Mouse (Mus musculus) lung, postnatal 0 days (tissue): ENCODE measurements at regions not wholly inside any gene's neighbourhood (a gene's known extent, or its start where the extent isn't known, plus 50 kb on each side); places are given as distances from the start of the nearest gene placed in this dataset.

Experiments
- ATAC-seq: fragments of 200-750 bp; cut with Nextera tagmentation; 2 replicates; pipeline ENCODE4 v1.8.0; 2017; ENCODE audit warnings: moderate library complexity
- DNase-seq: peaks from one replicate; pipeline ENCODE4 v3.0.0-alpha.2; 2016; ENCODE audit warnings: low spot score
- H3K27ac ChIP-seq: fragments of 300-500 bp; sonication (generic); 2 replicates; pipeline ENCODE4 v1.5.1; 2014; ENCODE audit warnings: antibody characterized with exemption, mild to moderate bottlenecking, low read length, mixed read lengths
- H3K27me3 ChIP-seq: fragments of 300-500 bp; sonication (generic); replicated peaks from 2 replicates; pipeline ENCODE4 v1.6.1; 2014; ENCODE audit warnings: low read length, mixed read lengths; ENCODE audit not compliant: insufficient read depth
- H3K36me3 ChIP-seq: fragments of 300-500 bp; sonication (generic); 2 replicates; pipeline ENCODE4 v1.6.1; 2014; ENCODE audit warnings: low read length, mixed read lengths; ENCODE audit not compliant: insufficient read depth
- H3K4me1 ChIP-seq: fragments of 300-500 bp; sonication (generic); 2 replicates; pipeline ENCODE4 v1.6.1; 2014; ENCODE audit warnings: antibody characterized with exemption, low read depth, low read length, mixed read lengths; ENCODE audit not compliant: insufficient read depth
- H3K4me2 ChIP-seq: fragments of 300-500 bp; sonication (generic); replicated peaks from 2 replicates; pipeline ENCODE4 v1.6.1; 2014; ENCODE audit warnings: low read depth, mild to moderate bottlenecking, low read length, moderate library complexity, mixed read lengths
- H3K4me3 ChIP-seq: fragments of 300-500 bp; sonication (generic); 2 replicates; pipeline ENCODE4 v1.5.1; 2014; ENCODE audit warnings: low read depth, low read length
- H3K9ac ChIP-seq: fragments of 300-500 bp; sonication (generic); replicated peaks from 2 replicates; pipeline ENCODE4 v1.6.1; 2014; ENCODE audit warnings: low read depth, mild to moderate bottlenecking
- H3K9me3 ChIP-seq: fragments of 300-500 bp; sonication (generic); 2 replicates; pipeline ENCODE4 v1.6.1; 2016; ENCODE audit warnings: low read length, mixed read lengths
- CTCF ChIP-seq: IDR thresholded peaks from 2 replicates; pipeline ENCODE4 v1.5.1; 2016; ENCODE audit warnings: antibody characterized with exemption, mild to moderate bottlenecking
- EP300 ChIP-seq: IDR thresholded peaks from 2 replicates; pipeline ENCODE4 v1.6.1; 2016; ENCODE audit warnings: antibody characterized with exemption, mild to moderate bottlenecking, control low read depth
- WGBS: fragments of 180-500 bp; shearing (Covaris S2); extraction: QIAGEN DNeasy Blood & Tissue Kit; methylation state at CpG from one replicate; pipeline ENCODE4 v1.1.7; 2014; 5-methylcytosine and 5-hydroxymethylcytosine counted together

GRCm38 (mm10) chr10:56912711-56913110, 535.6 kb downstream of the Gja1 start:
- WGBS: 75% methylated on average over 1 of the region's 1 CpGs
- Histone ChIP-seq H3K4me3 (no peak overlapping the region), H3K36me3 (no peaks in the 10 kb centered on the region), H3K9ac (no peak overlapping the region), H3K27ac (no peak overlapping the region), H3K4me1 (no peaks in the 10 kb centered on the region), H3K27me3 (no peaks in the 10 kb centered on the region), H3K9me3 (no peaks in the 10 kb centered on the region), H3K4me2 (no peak overlapping the region)
- DNase-seq (no peak), ATAC-seq (no peak)
- no peak for TF ChIP-seq EP300
- TF ChIP-seq CTCF: no peak

GRCm38 (mm10) chr10:56914103-56914502, 537.0 kb downstream of the Gja1 start:
- Histone ChIP-seq H3K4me2 (no peak overlapping the region), H3K27ac (no peak overlapping the region), H3K4me1 (no peaks in the 10 kb centered on the region), H3K9ac (no peak overlapping the region), H3K27me3 (no peaks in the 10 kb centered on the region), H3K4me3 (no peak overlapping the region), H3K9me3 (no peaks in the 10 kb centered on the region), H3K36me3 (no peaks in the 10 kb centered on the region)
- TF ChIP-seq EP300: no peak
- no peak for TF ChIP-seq CTCF
- no peak for DNase-seq
- 58% methylated on average over 5 of the region's 5 CpGs for WGBS
- ATAC-seq: no peak

- Histone ChIP-seq H3K9ac (no peak overlapping the region), H3K4me1 (no peaks in the 10 kb centered on the region), H3K27me3 (no peaks in the 10 kb centered on the region), H3K9me3 (no peaks in the 10 kb centered on the region), H3K27ac (no peak overlapping the region), H3K4me3 (no peak overlapping the region), H3K4me2 (no peak overlapping the region), H3K36me3 (no peaks in the 10 kb centered on the region)
- no peak for ATAC-seq
- TF ChIP-seq EP300 (no peak), CTCF (no peak)
- WGBS: 44% methylated on average over 5 of the region's 5 CpGs
- DNase-seq: no peak
Measured at GRCm38 (mm10) chr10:56918412-56918811, 541.3 kb downstream of the Gja1 start.

GRCm38 (mm10) chr10:56920711-56921672, 543.9 kb downstream of the Gja1 start:
- WGBS: 37% methylated on average over 20 of the region's 20 CpGs
- no peak overlapping the region for H3K27ac ChIP-seq
- H3K4me3 ChIP-seq: no peak overlapping the region
- no peaks in the 10 kb centered on the region for H3K36me3 ChIP-seq
- no peak for TF ChIP-seq CTCF
- TF ChIP-seq EP300: no peak
- no peak overlapping the region for H3K9ac ChIP-seq
- DNase-seq (peak; percentile 31), ATAC-seq (peak; percentile 35)
- no peaks in the 10 kb centered on the region for H3K4me1 ChIP-seq
- no peak overlapping the region; the same call in 1 of the 2 replicates for H3K4me2 ChIP-seq
- no peaks in the 10 kb centered on the region for H3K9me3 ChIP-seq
- H3K27me3 ChIP-seq: no peaks in the 10 kb centered on the region

GRCm38 (mm10) chr10:56935174-56935573, 551.0 kb upstream of the Hsf2 start:
- WGBS: 61% methylated on average over 4 of the region's 4 CpGs
- Histone ChIP-seq H3K4me2 (no peak overlapping the region), H3K9ac (no peak overlapping the region), H3K4me1 (no peaks in the 10 kb centered on the region), H3K4me3 (no peak overlapping the region), H3K27me3 (no peaks in the 10 kb centered on the region), H3K9me3 (no peaks in the 10 kb centered on the region), H3K36me3 (no peaks in the 10 kb centered on the region), H3K27ac (no peak overlapping the region)
- no peak for DNase-seq
- ATAC-seq: no peak; the same call in 1 of the 2 replicates
- TF ChIP-seq CTCF (no peak), EP300 (no peak)

GRCm38 (mm10) chr10:56941972-56942371, 544.2 kb upstream of the Hsf2 start:
- H3K27ac ChIP-seq: no peak overlapping the region
- H3K36me3 ChIP-seq: no peaks in the 10 kb centered on the region
- no peak overlapping the region for H3K9ac ChIP-seq
- ATAC-seq: no peak
- no peak for DNase-seq
- H3K4me3 ChIP-seq: no peak overlapping the region
- H3K4me1 ChIP-seq: no peaks in the 10 kb centered on the region
- no peak overlapping the region for H3K4me2 ChIP-seq
- WGBS: 70% methylated on average over 4 of the region's 4 CpGs
- H3K9me3 ChIP-seq: no peaks in the 10 kb centered on the region
- no peaks in the 10 kb centered on the region for H3K27me3 ChIP-seq
- TF ChIP-seq EP300 (no peak), CTCF (no peak)
